Mouse (Mus musculus): ENCODE data around the gene Rai14.

- TF ChIP-seq POLR2A (IDR thresholded peaks at IDR 0.05; ENCODE audit: borderline replicate concordance, insufficient read depth, low read length), result no peak
- TF ChIP-seq CTCF (IDR thresholded peaks at IDR 0.05; ENCODE audit: borderline replicate concordance, insufficient read depth, low read depth, low read length), result no peak
Measured at GRCm38 (mm10) chr15:10672880-10673279, 41.5 kb downstream of the Rai14 start.

Data from cerebellum, adult 2 months (tissue).